Comparison of ENCODE assay signal across 11 mouse cellular contexts in the genomic region with DNA sequence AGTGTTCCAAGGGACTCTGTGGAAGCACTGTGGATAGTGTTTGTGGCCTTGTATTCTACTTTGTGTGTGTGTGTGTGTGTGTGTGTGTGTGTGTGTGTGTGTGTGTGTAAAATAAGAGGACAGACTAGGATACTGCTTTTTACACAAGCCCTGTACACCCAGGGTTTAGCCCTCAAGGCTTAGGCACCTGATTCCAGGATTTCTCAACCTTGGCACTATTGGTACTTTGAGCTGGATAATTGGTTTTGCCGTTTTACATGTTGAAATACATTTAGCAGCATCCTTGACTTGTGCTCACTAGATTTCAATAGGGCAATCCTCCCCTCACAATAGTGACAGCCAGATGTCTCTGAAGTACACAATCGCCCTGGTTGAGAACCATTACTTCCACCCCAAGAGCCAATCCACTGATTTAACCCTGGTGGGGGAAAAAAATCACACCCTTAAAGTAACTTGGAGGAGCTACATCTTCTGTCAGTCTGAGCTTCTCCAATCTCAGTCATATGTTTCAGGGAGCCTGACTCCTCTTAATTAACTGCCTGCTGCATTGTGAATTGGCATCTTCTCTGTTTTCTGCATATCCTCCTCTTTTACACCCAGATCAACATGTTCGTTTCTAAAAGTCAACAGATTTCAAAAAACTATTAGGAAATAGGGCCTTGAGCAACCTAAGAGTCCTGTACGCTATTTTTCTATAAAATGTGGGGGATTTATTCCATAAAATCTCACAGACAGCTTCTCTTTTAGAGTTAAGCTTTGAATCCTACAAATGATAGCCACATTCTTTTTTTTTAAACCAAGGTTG. TPM values are rescaled to one million over a fixed set of nuclear protein-coding genes. Genes with fewer than 3 reads are reported as not detected.
DNase-seq lines count a peak whose midpoint lies in the region; ATAC-seq and TF ChIP-seq lines count a peak whose summit lies in the region.
"Had no signal": no experiment of that assay in that cellular context is flagged by ENCODE, and none has a peak within 500 bp of the region (broad histone marks: within the 10 kb centered on the region; RNA-seq: fewer than 3 reads in every experiment).

No protein-coding gene starts in this region.

- H3K4me3 ChIP-seq in kidney, postnatal 0 days (replicated peaks; ENCODE audit: low read depth, low read length), result no peak overlapping the region
- peak overlapping the region; percentile 86 for H3K4me3 ChIP-seq in forebrain, embryonic 14.5 days (ENCODE audit: low read depth, low read length)
- no peak overlapping the region for H3K4me3 ChIP-seq in limb, embryonic 11.5 days (ENCODE audit: low read depth, low read length)
- peak overlapping the region; percentile 94; the same call in 1 of the 2 replicates for H3K4me3 ChIP-seq in neural tube, embryonic 14.5 days (ENCODE audit: low read depth, low read length)

- no peaks in the 10 kb centered on the region for H3K9me3 ChIP-seq in kidney, postnatal 0 days (replicated peaks; ENCODE audit: low read length)
- no peaks in the 10 kb centered on the region for H3K9me3 ChIP-seq in forebrain, embryonic 14.5 days (replicated peaks; ENCODE audit: control insufficient read depth, low read length)
- no peaks in the 10 kb centered on the region for H3K9me3 ChIP-seq in limb, embryonic 11.5 days (ENCODE audit: control insufficient read depth, low read length)
- no peaks in the 10 kb centered on the region for H3K9me3 ChIP-seq in neural tube, embryonic 14.5 days (ENCODE audit: control insufficient read depth, low read length)

- H3K9ac ChIP-seq in kidney, postnatal 0 days (ENCODE audit: low read depth, low read length), result 0 out of 2 replicates have a peak overlapping the region, but pooled peaks have one; percentile 18
- peak overlapping the region; percentile 93 for H3K9ac ChIP-seq in forebrain, embryonic 14.5 days (ENCODE audit: low read length)
- H3K9ac ChIP-seq in limb, embryonic 11.5 days (ENCODE audit: low read length), result no peak overlapping the region
- peak overlapping the region; percentile 97; the same call in 1 of the 2 replicates for H3K9ac ChIP-seq in neural tube, embryonic 14.5 days (replicated peaks; ENCODE audit: low read depth, low read length)

- no peak for TF ChIP-seq CTCF in kidney, postnatal 0 days (IDR thresholded peaks at IDR 0.05; ENCODE audit: low read depth)

- DNase-seq in kidney, postnatal 0 days (ENCODE audit: low spot score), result no peak
- DNase-seq in kidney, adult 8-10 months, result no peak
- DNase-seq in forebrain, embryonic 14.5 days (ENCODE audit: low spot score), result peak; percentile 52
- DNase-seq in limb, embryonic 11.5 days (ENCODE audit: low spot score), result no peak
- no peak for DNase-seq in gastrocnemius, postnatal 14 days
- no peak for DNase-seq in embryo, embryonic 10.5 days (ENCODE audit: low spot score)
- no peak for DNase-seq in kidney, adult 11 months
- DNase-seq: gastrocnemius, postnatal 25 days; lung, adult 18-20 months; right cerebral cortex, postnatal 4 days had no signal

- 73% methylated on average over 4 of the region's 4 CpGs for WGBS in kidney, postnatal 0 days
- WGBS in forebrain, embryonic 14.5 days, result 49% methylated on average over 4 of the region's 4 CpGs
- WGBS in limb, embryonic 11.5 days, result 73% methylated on average over 4 of the region's 4 CpGs
- WGBS in neural tube, embryonic 14.5 days, result 68% methylated on average over 4 of the region's 4 CpGs

- peak overlapping the region; percentile 64; the same call in 1 of the 2 replicates for H3K4me2 ChIP-seq in kidney, postnatal 0 days (ENCODE audit: low read length)
- peak overlapping the region; percentile 57 for H3K4me2 ChIP-seq in forebrain, embryonic 14.5 days (ENCODE audit: low read length)
- peak overlapping the region; percentile 60; the same call in 1 of the 2 replicates for H3K4me2 ChIP-seq in limb, embryonic 11.5 days (ENCODE audit: low read depth, severe bottlenecking)
- H3K4me2 ChIP-seq in neural tube, embryonic 14.5 days (ENCODE audit: low read depth, low read length), result peak overlapping the region; percentile 65

- H3K27me3 ChIP-seq in kidney, postnatal 0 days (ENCODE audit: insufficient read depth, low read length), result no peaks in the 10 kb centered on the region
- no peaks in the 10 kb centered on the region for H3K27me3 ChIP-seq in forebrain, embryonic 14.5 days (replicated peaks; ENCODE audit: control insufficient read depth, insufficient read depth, low read length)
- no peaks in the 10 kb centered on the region for H3K27me3 ChIP-seq in limb, embryonic 11.5 days (ENCODE audit: control insufficient read depth, insufficient read depth, low read length)
- 0 out of 2 replicates have a peak, but pooled peaks cover 2% of the 10 kb centered on the region for H3K27me3 ChIP-seq in neural tube, embryonic 14.5 days (ENCODE audit: control insufficient read depth, insufficient read depth, low read length)

- H3K4me1 ChIP-seq in kidney, postnatal 0 days (replicated peaks; ENCODE audit: insufficient read depth, low read length), result peaks cover 15% of the 10 kb centered on the region
- H3K4me1 ChIP-seq in forebrain, embryonic 14.5 days (ENCODE audit: control insufficient read depth, insufficient read depth, low read length), result peaks cover 21% of the 10 kb centered on the region
- H3K4me1 ChIP-seq in limb, embryonic 11.5 days (ENCODE audit: control insufficient read depth, insufficient read depth, low read length), result peaks cover 16% of the 10 kb centered on the region
- H3K4me1 ChIP-seq in neural tube, embryonic 14.5 days (ENCODE audit: control insufficient read depth, insufficient read depth, low read length), result peaks cover 22% of the 10 kb centered on the region

- intact Hi-C loops in gastrocnemius, postnatal 14 days (cut with DNase I; ENCODE audit: low total_unique reads), result loop anchor here (5.0 kb wide), 1 partner anchor 82 kb away; no protein-coding TSS in a partner anchor

- ATAC-seq in kidney, postnatal 0 days (replicated peaks; ENCODE audit: low FRiP score, low read depth), result no peak
- no peak for ATAC-seq in forebrain, embryonic 14.5 days
- ATAC-seq in limb, embryonic 11.5 days (ENCODE audit: insufficient number of reproducible peaks, low FRiP score, low TSS enrichment, low read depth), result no peak
- no peak for ATAC-seq in neural tube, embryonic 14.5 days (ENCODE audit: low read depth)

- no peaks in the 10 kb centered on the region for H3K36me3 ChIP-seq in kidney, postnatal 0 days (ENCODE audit: insufficient read depth, low read length)
- no peaks in the 10 kb centered on the region for H3K36me3 ChIP-seq in forebrain, embryonic 14.5 days (ENCODE audit: control insufficient read depth, insufficient read depth, low read length)
- H3K36me3 ChIP-seq in limb, embryonic 11.5 days (ENCODE audit: control insufficient read depth, insufficient read depth, low read length), result no peaks in the 10 kb centered on the region
- H3K36me3 ChIP-seq in neural tube, embryonic 14.5 days (ENCODE audit: control insufficient read depth, insufficient read depth, low read length), result no peaks in the 10 kb centered on the region

- peak overlapping the region; percentile 96; the same call in 1 of the 2 replicates for H3K27ac ChIP-seq in kidney, postnatal 0 days
- H3K27ac ChIP-seq in forebrain, embryonic 14.5 days (ENCODE audit: low read depth, low read length), result 0 out of 2 replicates have a peak overlapping the region, but pooled peaks have one; percentile 97
- H3K27ac ChIP-seq in limb, embryonic 11.5 days (replicated peaks; ENCODE audit: low read depth, low read length), result no peak overlapping the region
- H3K27ac ChIP-seq in neural tube, embryonic 14.5 days (ENCODE audit: low read depth, low read length), result peak overlapping the region; percentile 99; the same call in 1 of the 2 replicates

RNA-seq across cellular contexts. Expression of a gene that starts 1.9 kb away (rescaled TPM):
- 9.6 and 10.4 TPM in 2 replicates for polyA plus RNA-seq in kidney, postnatal 0 days (2015; fragmentation: Nextera tagmentation; extraction: Ambion mirVana)
- 13.1 TPM in 2 replicates for polyA plus RNA-seq in forebrain, embryonic 14.5 days (2014; fragmentation: Nextera tagmentation; extraction: Ambion mirVana)
- polyA plus RNA-seq in limb, embryonic 11.5 days (2014; fragmentation: Nextera tagmentation; extraction: Ambion mirVana), result 9.3 and 10.5 TPM in 2 replicates
- 15.4 and 16.4 TPM in 2 replicates for polyA plus RNA-seq in neural tube, embryonic 14.5 days (2014; fragmentation: Nextera tagmentation; extraction: Ambion mirVana)
- total RNA-seq in gastrocnemius, postnatal 14 days (2021), result 1 to 10 TPM in 1 of 2 experiments, under 1 TPM in 1; 0.86 to 1.3 TPM

RNA-seq across cellular contexts. Expression of a gene that starts 2.1 kb away (rescaled TPM):
- polyA plus RNA-seq in kidney, postnatal 0 days (2015; fragmentation: Nextera tagmentation; extraction: Ambion mirVana), result 5.4 and 5.5 TPM in 2 replicates
- polyA plus RNA-seq in forebrain, embryonic 14.5 days (2014; fragmentation: Nextera tagmentation; extraction: Ambion mirVana), result 8.7 and 9.5 TPM in 2 replicates
- 5.8 and 7.7 TPM in 2 replicates for polyA plus RNA-seq in limb, embryonic 11.5 days (2014; fragmentation: Nextera tagmentation; extraction: Ambion mirVana)
- 8.5 and 8.6 TPM in 2 replicates for polyA plus RNA-seq in neural tube, embryonic 14.5 days (2014; fragmentation: Nextera tagmentation; extraction: Ambion mirVana)
- 10 to 100 TPM; 10.4 to 18.4 TPM for total RNA-seq in gastrocnemius, postnatal 14 days (2021)

Comparison
In these comparisons a context has a peak if more than half of its experiments do, and no peak if none do; other contexts are left out.
1. H3K4me3 ChIP-seq: peak in forebrain, embryonic 14.5 days (single experiment) and neural tube, embryonic 14.5 days (single experiment); none in kidney, postnatal 0 days (single experiment) and limb, embryonic 11.5 days (single experiment).
2. Peak in every context shown above with its lines, with median percentiles within 50 percentile points of each other: H3K4me2 ChIP-seq.